Mouse (Mus musculus) embryonic facial prominence, embryonic 14.5 days (tissue): ENCODE measurements at regions not wholly inside any gene's neighbourhood (a gene's known extent, or its start where the extent isn't known, plus 50 kb on each side); places are given as distances from the start of the nearest gene placed in this dataset.

Experiments
- ATAC-seq: fragments of 200-750 bp; cut with Nextera tagmentation; 2 replicates; pipeline ENCODE4 v1.8.0; 2017; ENCODE audit warnings: low read depth, moderate number of reproducible peaks, moderate TSS enrichment
- DNase-seq: peaks from one replicate; pipeline ENCODE4 v3.0.0-alpha.2; 2015; ENCODE audit warnings: low spot score
- H3K27ac ChIP-seq: fragments of 300-500 bp; sonication (generic); replicated peaks from 2 replicates; pipeline ENCODE4 v1.5.1; 2014; ENCODE audit warnings: low read depth, mild to moderate bottlenecking, low read length, moderate library complexity
- H3K27me3 ChIP-seq: fragments of 300-500 bp; sonication (generic); replicated peaks from 2 replicates; pipeline ENCODE4 v1.6.1; 2014; ENCODE audit warnings: low read length; ENCODE audit not compliant: control insufficient read depth, insufficient read depth
- H3K36me3 ChIP-seq: fragments of 300-500 bp; sonication (generic); 2 replicates; pipeline ENCODE4 v1.6.1; 2014; ENCODE audit warnings: low read length, mixed read lengths; ENCODE audit not compliant: control insufficient read depth, insufficient read depth
- H3K4me1 ChIP-seq: fragments of 300-500 bp; sonication (generic); 2 replicates; pipeline ENCODE4 v1.6.1; 2014; ENCODE audit warnings: antibody characterized with exemption, low read length; ENCODE audit not compliant: control insufficient read depth, insufficient read depth
- H3K4me2 ChIP-seq: fragments of 300-500 bp; sonication (generic); 2 replicates; pipeline ENCODE4 v1.6.1; 2014; ENCODE audit warnings: low read depth, mild to moderate bottlenecking, low read length, moderate library complexity, mixed read lengths
- H3K4me3 ChIP-seq: fragments of 300-500 bp; sonication (generic); 2 replicates; pipeline ENCODE4 v1.5.1; 2014; ENCODE audit warnings: low read depth, mild to moderate bottlenecking, low read length
- H3K9ac ChIP-seq: fragments of 300-500 bp; sonication (generic); 2 replicates; pipeline ENCODE4 v1.6.1; 2014; ENCODE audit warnings: low read depth, mild to moderate bottlenecking, low read length, moderate library complexity, mixed read lengths
- H3K9me3 ChIP-seq: fragments of 300-500 bp; sonication (generic); 2 replicates; pipeline ENCODE4 v1.6.1; 2016; ENCODE audit warnings: low read length; ENCODE audit not compliant: control insufficient read depth
- WGBS: fragments of 180-500 bp; shearing (Covaris S2); extraction: QIAGEN DNeasy Blood & Tissue Kit; methylation state at CpG from one replicate; pipeline ENCODE4 v1.1.7; 2014; 5-methylcytosine and 5-hydroxymethylcytosine counted together

- DNase-seq (no peak), ATAC-seq (no peak)
- no peak overlapping the region for H3K9ac ChIP-seq
- 78% methylated on average over 5 of the region's 5 CpGs for WGBS
- H3K36me3 ChIP-seq, result no peaks in the 10 kb centered on the region
- H3K9me3 ChIP-seq, result 0 out of 2 replicates have a peak, but pooled peaks cover 4% of the 10 kb centered on the region
- H3K27me3 ChIP-seq, result no peaks in the 10 kb centered on the region
- no peak overlapping the region for H3K4me2 ChIP-seq
- H3K4me1 ChIP-seq, result no peaks in the 10 kb centered on the region
- H3K27ac ChIP-seq, result no peak overlapping the region
- no peak overlapping the region for H3K4me3 ChIP-seq
Measured at GRCm38 (mm10) chr13:57332976-57333375, 437.2 kb upstream of the Trpc7 start.

GRCm38 (mm10) chr13:57331868-57332267 lies 436.1 kb upstream of the Trpc7 start:
- Histone ChIP-seq H3K36me3 (no peaks in the 10 kb centered on the region), H3K27ac (no peak overlapping the region), H3K4me3 (no peak overlapping the region), H3K27me3 (no peaks in the 10 kb centered on the region), H3K9me3 (0 out of 2 replicates have a peak, but pooled peaks cover 4% of the 10 kb centered on the region), H3K4me2 (no peak overlapping the region), H3K9ac (no peak overlapping the region), H3K4me1 (no peaks in the 10 kb centered on the region)
- ATAC-seq (no peak), DNase-seq (no peak)
- WGBS, result 47% methylated on average over 5 of the region's 5 CpGs

- Histone ChIP-seq H3K4me1 (no peaks in the 10 kb centered on the region), H3K27me3 (no peaks in the 10 kb centered on the region), H3K36me3 (no peaks in the 10 kb centered on the region), H3K9ac (no peak overlapping the region), H3K4me2 (no peak overlapping the region), H3K4me3 (no peak overlapping the region), H3K9me3 (no peaks in the 10 kb centered on the region), H3K27ac (no peak overlapping the region)
- 78% methylated on average over 6 of the region's 6 CpGs for WGBS
- no peak for ATAC-seq
- no peak for DNase-seq
Measured at GRCm38 (mm10) chr13:57325306-57325925, 429.6 kb upstream of the Trpc7 start.

- H3K9me3 ChIP-seq, result no peaks in the 10 kb centered on the region
- 0 out of 2 replicates have a peak, but pooled peaks cover 4% of the 10 kb centered on the region for H3K4me1 ChIP-seq
- no peak overlapping the region for H3K4me2 ChIP-seq
- H3K27ac ChIP-seq, result no peak overlapping the region; the same call in 1 of the 2 replicates
- no peaks in the 10 kb centered on the region for H3K27me3 ChIP-seq
- ATAC-seq, result no peak
- no peak overlapping the region for H3K9ac ChIP-seq
- no peak overlapping the region for H3K4me3 ChIP-seq
- 34% methylated on average over 10 of the region's 11 CpGs for WGBS
- peak; percentile 32 for DNase-seq
- H3K36me3 ChIP-seq, result no peaks in the 10 kb centered on the region
Measured at GRCm38 (mm10) chr13:57316211-57317005, 420.6 kb upstream of the Trpc7 start.

- ATAC-seq (no peak), DNase-seq (no peak)
- Histone ChIP-seq H3K27me3 (no peaks in the 10 kb centered on the region), H3K27ac (no peak overlapping the region), H3K9me3 (no peaks in the 10 kb centered on the region), H3K4me2 (no peak overlapping the region), H3K9ac (no peak overlapping the region), H3K36me3 (no peaks in the 10 kb centered on the region), H3K4me1 (0 out of 2 replicates have a peak, but pooled peaks cover 4% of the 10 kb centered on the region), H3K4me3 (no peak overlapping the region)
- WGBS, result 47% methylated on average over 9 of the region's 9 CpGs
Measured at GRCm38 (mm10) chr13:57314512-57314911, 418.7 kb upstream of the Trpc7 start.

- 52% methylated on average over 2 of the region's 2 CpGs for WGBS
- no peak for DNase-seq
- no peak for ATAC-seq
- Histone ChIP-seq H3K27ac (no peak overlapping the region), H3K36me3 (no peaks in the 10 kb centered on the region), H3K4me2 (no peak overlapping the region), H3K9ac (no peak overlapping the region), H3K27me3 (no peaks in the 10 kb centered on the region), H3K4me1 (0 out of 2 replicates have a peak, but pooled peaks cover 4% of the 10 kb centered on the region), H3K9me3 (no peaks in the 10 kb centered on the region), H3K4me3 (no peak overlapping the region)
Measured at GRCm38 (mm10) chr13:57313731-57314130, 417.9 kb upstream of the Trpc7 start.

GRCm38 (mm10) chr13:57311235-57311634 lies 415.4 kb upstream of the Trpc7 start:
- H3K27me3 ChIP-seq, result no peaks in the 10 kb centered on the region
- no peak overlapping the region for H3K27ac ChIP-seq
- no peak overlapping the region for H3K9ac ChIP-seq
- H3K4me3 ChIP-seq, result no peak overlapping the region
- 58% methylated on average over 2 of the region's 2 CpGs for WGBS
- no peaks in the 10 kb centered on the region for H3K36me3 ChIP-seq
- ATAC-seq (no peak), DNase-seq (no peak)
- no peak overlapping the region for H3K4me2 ChIP-seq
- no peaks in the 10 kb centered on the region for H3K9me3 ChIP-seq
- H3K4me1 ChIP-seq, result no peaks in the 10 kb centered on the region

GRCm38 (mm10) chr13:57309618-57310017 lies 413.8 kb upstream of the Trpc7 start:
- ATAC-seq, result no peak
- Histone ChIP-seq H3K4me3 (no peak overlapping the region), H3K36me3 (no peaks in the 10 kb centered on the region), H3K4me2 (no peak overlapping the region), H3K4me1 (no peaks in the 10 kb centered on the region), H3K27me3 (no peaks in the 10 kb centered on the region), H3K27ac (no peak overlapping the region), H3K9ac (no peak overlapping the region), H3K9me3 (no peaks in the 10 kb centered on the region)
- no peak for DNase-seq
- WGBS, result 81% methylated on average over 4 of the region's 4 CpGs
